Mouse (Mus musculus) T-helper 1 cell (primary cell): Measurements from ENCODE around the gene Snrpd3.

Source experiments
- in situ Hi-C: fragments of 300-600 bp; cut with MboI, MseI; formaldehyde crosslinking; loops from one replicate; pipeline ENCODE4 v1.15.1; 2025; ENCODE audit warnings: high pct_unique_total_duplicates

Snrpd3 gene

GRCm38 (mm10) chr10:75534216-75534615 is 16.9 kb downstream of the Snrpd3 start:
- in situ Hi-C loops: no loop called here

GRCm38 (mm10) chr10:75534934-75535333 is 17.6 kb downstream of the Snrpd3 start:
- in situ Hi-C loops: no loop called here

DNA sequence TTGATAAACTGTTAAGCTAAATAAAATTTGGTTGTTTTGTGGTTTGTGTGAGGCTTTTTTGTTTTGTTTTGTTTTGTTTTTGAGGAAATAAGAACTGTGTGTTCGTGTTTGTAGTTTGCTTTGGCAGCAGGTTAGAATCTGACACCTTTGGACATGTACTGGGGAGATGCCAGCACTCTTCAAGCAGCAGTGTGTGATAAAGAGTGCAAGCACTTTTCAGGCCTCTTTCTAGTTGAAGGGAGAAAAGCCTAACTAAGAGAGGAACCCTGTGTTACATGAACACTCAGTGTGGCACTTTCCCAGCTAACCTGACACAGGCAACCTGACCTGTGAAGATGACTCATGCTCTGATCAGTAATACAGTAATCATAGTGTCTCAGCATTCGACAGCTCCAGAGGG is 18.1 kb downstream of the Snrpd3 start:
- in situ Hi-C loops: no loop called here

- in situ Hi-C loops: no loop called here
Observed at GRCm38 (mm10) chr10:75536123-75536522, 18.8 kb downstream of the Snrpd3 start.

- in situ Hi-C loops: no loop called here
Observed at GRCm38 (mm10) chr10:75547901-75548300, 30.6 kb downstream of the Snrpd3 start.

GRCm38 (mm10) chr10:75548486-75548885 is 31.1 kb downstream of the Snrpd3 start:
- in situ Hi-C loops: no loop called here

- in situ Hi-C loops: no loop called here
Observed at GRCm38 (mm10) chr10:75549886-75550285, 32.5 kb downstream of the Snrpd3 start.

GRCm38 (mm10) chr10:75551175-75551574 is 33.8 kb downstream of the Snrpd3 start:
- in situ Hi-C loops: no loop called here

GRCm38 (mm10) chr10:75552106-75552505 is 34.8 kb downstream of the Snrpd3 start:
- in situ Hi-C loops: no loop called here

DNA sequence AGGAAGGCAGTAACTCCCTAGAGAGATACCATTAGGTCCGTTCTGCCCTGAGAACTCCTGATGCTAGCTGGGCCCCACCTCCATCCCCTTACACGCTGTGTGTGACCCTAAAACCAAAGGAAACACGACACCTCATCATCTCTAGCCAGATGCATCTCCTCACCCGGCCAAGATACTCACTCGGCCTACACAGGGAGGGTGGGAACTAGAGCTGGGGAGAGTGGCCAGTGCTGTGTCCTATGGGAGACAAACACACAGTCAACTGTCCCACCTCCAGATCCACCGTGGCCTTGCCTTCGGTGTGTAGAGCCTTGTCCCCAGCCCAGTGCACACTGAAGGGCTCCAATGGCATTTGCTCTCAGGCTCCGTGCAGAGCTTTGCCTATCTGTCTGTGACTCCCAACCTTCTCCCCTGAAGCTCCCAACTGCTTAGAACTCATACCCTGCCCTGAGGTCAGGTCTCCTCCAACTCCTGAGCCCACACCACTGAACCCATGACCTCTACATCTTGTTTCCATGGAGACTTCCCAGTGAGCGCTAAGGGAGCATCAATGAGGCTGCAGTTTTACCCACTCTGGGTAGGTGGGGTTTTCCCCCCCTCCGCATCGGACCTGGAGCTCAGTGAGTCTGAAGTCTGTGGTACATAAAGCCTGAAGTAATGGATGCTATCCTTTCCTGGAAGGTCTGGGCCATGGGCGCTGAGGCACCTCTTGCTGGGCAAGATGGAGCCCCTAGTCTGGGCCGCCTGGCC is 35.5 kb downstream of the Snrpd3 start:
- in situ Hi-C loops: no loop called here

GRCm38 (mm10) chr10:75554090-75554489 is 36.7 kb downstream of the Snrpd3 start:
- in situ Hi-C loops: no loop called here

DNA sequence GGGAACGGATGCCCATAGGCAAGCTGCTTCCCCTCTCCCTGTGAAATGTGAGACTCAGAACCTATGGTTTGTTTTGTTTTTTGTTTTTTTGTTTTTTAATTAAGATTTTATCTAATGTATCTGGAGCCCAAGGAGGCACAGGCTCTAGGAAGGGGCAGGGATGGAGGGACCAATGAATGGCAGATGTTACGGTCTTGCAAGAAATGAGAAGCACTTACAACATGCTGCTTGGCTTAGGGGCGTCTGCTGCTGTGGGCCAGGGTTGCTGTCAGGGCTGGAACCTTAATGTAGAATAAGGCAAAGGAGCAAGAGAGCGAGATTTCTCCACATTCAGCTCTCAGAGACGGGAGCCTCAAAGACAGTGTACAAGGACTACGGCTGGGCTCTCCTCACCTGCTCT is 38.2 kb downstream of the Snrpd3 start:
- in situ Hi-C loops: no loop called here

- in situ Hi-C loops: no loop called here
Observed at GRCm38 (mm10) chr10:75556026-75556425, 38.7 kb downstream of the Snrpd3 start.

DNA sequence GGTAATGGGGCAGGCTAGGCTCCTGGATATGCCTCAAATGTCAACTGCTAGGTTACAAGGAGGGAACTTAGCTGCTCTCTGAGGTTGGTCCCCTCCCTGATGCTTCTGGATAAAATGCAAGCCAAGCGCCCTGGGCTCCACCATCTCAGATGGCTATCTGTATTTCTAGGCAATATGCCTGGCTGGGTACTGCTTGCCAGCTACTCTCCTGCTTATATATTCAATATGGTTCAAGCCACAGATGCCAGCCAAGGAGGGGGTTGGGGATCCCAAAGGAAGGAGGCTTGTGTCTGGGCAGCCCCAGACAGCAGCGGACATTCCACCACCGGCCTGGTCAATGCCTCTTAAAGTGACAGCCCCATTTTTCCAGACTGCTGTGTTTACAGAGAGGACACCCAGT is 41.2 kb downstream of the Snrpd3 start:
- in situ Hi-C loops: no loop called here

GRCm38 (mm10) chr10:75559041-75559675 is 41.8 kb downstream of the Snrpd3 start:
- in situ Hi-C loops: no loop called here

GRCm38 (mm10) chr10:75559676-75560548 is 42.6 kb downstream of the Snrpd3 start, which contains the start of gene Lrrc75b:
TSS of gene Lrrc75b (minus strand) at chr10:75560330.
- in situ Hi-C loops: no loop called here

DNA sequence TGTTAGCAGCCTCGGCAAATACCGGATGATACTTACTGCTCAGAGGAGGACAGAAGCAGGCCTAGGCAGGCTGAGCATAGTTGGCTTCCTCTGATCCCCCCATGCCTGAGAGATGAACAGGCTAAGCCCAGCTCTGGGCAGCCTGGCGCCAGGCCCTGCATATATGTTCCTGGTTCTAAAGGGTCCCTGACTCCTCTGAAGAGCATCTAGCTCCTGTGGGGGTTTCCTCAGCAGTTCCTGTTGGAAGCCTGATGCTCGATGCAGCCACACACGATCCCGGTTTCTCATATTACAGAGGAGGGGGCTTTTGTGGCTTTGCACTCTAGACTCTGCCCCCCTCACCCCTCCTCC is 43.2 kb downstream of the Snrpd3 start:
- in situ Hi-C loops: no loop called here

DNA sequence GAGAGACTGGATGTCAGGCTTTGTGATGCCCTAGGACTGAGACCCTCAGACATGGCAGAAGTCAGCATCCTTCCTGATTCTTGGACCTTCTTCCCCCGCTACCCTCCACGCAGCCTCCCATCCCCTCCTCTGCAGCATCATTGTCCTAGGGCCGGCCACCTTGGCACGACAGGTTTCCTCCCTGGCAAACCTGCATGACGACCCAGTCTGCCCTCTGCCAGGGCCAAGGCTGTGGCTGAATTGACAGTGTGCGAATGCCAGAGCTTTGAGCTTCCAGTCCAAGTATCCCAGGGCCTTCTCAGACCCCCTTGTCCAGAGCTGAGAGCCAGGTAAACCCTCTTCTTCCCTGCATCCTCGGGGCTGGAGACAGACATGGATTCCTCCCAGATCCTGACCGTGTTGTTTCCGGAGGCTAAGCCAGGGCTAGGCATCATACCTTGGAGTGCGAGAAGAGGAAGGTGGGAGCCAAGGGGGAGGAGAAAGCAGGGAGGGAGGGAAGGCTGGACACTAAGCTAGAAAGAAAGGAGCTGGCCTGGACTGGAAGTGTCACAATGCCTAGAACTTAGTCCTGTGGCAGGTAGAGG is 43.8 kb downstream of the Snrpd3 start, which contains the start of gene Ggt1:
TSS of gene Ggt1 (plus strand) at position 534 of the 584 bp plus-strand sequence.
- in situ Hi-C loops: no loop called here

GRCm38 (mm10) chr10:75562596-75562995 is 45.2 kb downstream of the Snrpd3 start:
- in situ Hi-C loops: no loop called here

DNA sequence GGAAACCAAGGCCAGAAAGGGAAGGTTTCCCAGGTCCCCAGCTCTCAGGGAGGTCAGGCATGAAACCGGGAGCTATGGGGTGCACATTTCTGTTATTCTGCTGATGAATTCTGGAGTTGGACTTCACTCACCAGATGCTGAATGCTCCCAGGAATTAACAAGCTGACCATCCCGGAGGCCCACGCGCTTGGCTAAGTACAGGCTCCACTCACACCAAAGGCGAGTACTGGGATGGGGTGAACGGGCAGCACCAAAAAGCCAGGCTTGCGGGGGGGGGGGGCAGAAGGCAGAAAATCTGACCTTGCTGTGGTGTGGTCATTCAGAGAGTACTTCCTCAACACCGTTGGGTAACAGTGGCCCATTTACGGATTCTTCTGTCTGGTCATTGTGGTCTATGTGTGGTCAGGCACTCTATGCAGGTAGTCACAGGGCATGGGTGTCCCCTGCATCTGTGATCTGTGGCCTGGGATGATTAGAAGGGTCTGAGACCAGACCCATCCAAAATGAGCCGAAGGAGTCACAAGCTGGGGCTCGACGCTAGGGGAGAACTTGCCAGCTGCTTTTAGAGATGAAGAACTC is 47.4 kb downstream of the Snrpd3 start:
- in situ Hi-C loops: no loop called here

GRCm38 (mm10) chr10:75565436-75565835 is 48.1 kb downstream of the Snrpd3 start:
- in situ Hi-C loops: no loop called here

- in situ Hi-C loops: no loop called here
Observed at GRCm38 (mm10) chr10:75565906-75566305, 48.6 kb downstream of the Snrpd3 start.
